Mouse (Mus musculus): ENCODE data around the gene Ece1. TPM values are rescaled to one million over a fixed set of nuclear protein-coding genes. Genes with fewer than 3 reads are reported as not detected.
A peak's percentile ranks its signal among the peaks of the same experiment; 100 is the strongest.

Ece1 gene
- total RNA-seq, 4 experiments from 2014 or later = 47.2 to 63.1 (median 53.9) TPM

- no peak for DNase-seq (ENCODE audit: low spot score in 2 of 2)
Observed at GRCm38 (mm10) chr4:137882663-137883062, 20.6 kb downstream of the Ece1 start.

DNA sequence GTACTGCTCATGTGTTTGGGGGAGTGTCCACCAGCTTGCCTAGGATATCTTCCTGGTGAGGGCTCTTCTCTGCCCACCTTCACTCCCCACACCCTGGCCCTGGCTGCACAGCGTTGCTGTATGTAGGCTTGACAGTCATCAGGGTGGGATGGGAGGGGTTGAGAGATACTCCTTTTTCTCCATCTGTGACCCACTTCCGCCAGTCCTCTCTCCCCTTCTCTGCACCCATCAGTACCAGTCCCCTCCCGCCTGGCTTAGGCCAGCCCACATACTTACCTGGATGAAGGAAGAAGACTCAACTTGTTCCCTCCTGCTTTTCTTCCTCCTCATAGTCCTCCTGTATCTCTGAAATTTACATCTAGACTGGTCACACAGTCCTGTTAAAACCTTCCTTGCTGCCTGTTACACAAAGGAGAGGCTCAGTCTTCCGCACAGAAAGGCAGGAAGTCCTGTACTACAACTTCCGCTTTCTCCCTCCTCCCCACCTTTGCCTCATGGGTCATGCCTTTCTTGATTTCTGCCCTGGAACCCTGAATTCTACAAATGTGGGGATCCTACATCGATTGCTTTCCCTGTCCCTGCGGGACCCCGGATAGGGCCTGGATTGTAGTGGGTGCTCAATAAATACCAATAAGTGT is 21.6 kb downstream of the Ece1 start:
- DNase-seq (ENCODE audit: low spot score in 2 of 2) = no peak

GRCm38 (mm10) chr4:137887337-137887992 is 25.4 kb downstream of the Ece1 start:
- DNase-seq (ENCODE audit: low spot score in 2 of 2) = no peak

DNA sequence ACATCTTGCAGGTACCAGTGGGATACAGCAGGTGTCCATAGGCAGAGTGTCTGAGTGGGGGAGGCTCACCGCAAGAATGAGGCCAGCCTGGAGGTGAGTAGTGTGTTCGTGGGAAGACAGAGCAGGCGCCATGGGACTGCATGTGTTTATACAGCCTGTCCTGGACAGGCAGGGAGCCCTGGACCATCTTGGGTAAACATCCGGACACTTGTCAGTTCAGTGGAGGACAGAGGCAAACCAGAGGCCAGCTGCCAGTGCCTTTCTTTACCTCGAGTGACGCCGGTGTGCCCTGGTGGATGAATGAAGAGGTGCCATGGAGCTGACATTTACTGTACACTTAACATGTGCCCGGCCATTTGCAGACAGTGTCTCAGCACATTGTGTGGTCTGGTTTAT is 26.0 kb downstream of the Ece1 start:
- DNase-seq (ENCODE audit: low spot score in 2 of 2) = no peak

DNA sequence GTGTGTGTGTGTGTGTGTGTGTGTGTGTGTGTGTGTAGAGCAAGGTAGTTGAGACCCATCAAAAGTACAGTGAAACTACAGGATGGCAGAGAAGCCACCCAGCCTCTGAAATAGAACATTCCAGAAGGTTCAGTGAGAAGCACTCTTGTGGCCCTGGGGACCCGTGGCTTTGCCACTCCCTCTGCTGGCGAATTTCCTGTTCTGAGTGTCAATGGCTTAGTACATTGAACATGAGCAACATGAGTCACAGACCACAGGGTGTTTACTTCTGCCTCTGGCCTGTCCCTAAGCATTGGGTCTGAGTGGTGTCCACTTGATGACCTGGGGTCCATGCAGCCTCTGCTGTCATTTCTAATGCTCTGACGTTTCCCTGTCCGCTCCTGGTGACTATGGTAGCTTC is 28.6 kb downstream of the Ece1 start:
- no peak for DNase-seq (ENCODE audit: low spot score in 2 of 2)

DNA sequence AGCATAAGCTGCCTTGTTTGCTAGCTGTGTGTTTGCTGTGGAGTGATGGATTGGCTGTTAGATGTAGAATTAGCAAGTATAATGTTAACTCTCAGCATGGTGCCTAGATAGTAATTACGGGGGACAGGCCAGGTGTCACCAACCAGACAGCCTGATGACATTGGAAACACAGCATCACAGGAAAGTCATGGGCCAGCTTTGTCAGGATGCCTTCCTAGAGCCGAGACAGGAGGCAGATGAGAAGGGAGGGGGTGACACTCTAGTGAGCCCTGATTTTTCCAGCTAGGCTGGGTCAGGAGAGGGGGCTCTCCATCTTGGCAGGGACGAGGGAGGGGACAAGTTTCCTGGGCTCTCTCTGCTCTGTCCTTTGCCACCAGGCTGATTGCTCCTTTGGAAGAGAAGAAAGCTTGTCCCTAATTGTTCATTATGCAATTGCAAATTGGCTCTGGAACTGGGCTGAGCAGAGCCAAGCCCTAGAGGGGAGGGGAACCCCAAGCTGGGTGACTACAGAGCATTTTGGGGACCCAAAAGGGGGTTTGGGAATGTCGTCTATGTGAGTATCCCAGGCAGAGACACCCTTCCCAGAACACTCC is 29.6 kb downstream of the Ece1 start:
- peak; percentile 38 to 60 for DNase-seq (ENCODE audit: low spot score in 2 of 2)

DNA sequence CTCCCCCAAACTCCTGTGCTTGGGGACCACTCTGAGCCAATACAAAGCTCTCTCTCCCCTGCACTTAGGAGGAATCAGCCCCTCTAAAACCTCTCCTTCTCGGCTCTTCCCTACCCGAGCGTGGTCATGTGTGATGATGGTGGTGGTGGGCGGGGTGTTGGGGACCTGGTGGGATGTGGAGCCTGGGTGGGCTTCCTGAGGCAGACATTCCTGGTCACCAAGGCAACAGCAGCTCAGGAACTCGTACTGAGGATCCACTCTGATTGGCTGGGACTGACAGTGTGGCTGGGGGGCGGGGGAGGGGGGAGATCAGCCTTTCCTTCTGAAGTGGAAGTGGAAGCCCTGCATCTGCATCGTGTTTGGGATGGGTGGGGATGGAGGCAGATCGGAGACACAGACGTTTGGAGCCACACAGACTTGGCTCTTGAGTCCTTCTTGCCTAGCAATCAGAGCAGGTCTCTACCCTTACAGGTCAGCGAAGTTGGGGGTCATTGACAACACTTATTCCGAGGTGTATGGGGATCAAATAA is 30.7 kb downstream of the Ece1 start:
- DNase-seq (ENCODE audit: low spot score in 2 of 2) = no peak

DNA sequence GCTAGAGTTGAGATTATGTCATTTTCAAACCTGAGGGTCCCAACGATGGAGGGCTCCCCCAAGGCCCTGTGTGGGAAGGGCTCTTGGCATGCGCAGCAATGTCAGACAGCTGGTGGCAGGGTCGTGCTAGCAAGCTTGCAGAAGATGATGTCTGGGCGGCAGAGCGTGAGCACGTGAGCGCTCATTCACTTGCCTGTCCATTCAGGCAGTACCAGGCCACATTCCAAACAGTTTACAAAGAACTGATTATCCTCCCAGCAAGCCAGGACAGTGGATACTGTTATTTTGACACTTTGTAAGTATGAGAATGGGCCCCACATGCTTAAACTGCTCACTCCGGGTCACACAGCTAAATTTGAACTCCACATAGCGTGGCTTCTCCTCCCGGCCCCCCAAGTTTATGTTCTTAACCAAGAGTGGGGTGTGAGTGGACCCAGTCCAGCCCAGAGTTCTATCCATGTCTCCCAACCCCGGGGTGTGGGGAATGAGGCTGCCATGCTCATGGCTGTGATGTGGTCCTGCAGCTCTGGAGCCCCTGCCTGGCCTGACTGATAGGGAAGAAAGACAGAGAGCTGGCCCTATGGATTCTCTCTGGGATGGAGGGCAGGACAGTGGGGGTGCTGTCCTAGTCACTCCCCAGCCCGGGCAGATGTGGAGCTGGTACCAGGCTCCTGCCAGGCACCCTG is 34.7 kb downstream of the Ece1 start:
- DNase-seq (ENCODE audit: low spot score in 2 of 2) = peak in 1 of 2 experiments; percentile 31

DNA sequence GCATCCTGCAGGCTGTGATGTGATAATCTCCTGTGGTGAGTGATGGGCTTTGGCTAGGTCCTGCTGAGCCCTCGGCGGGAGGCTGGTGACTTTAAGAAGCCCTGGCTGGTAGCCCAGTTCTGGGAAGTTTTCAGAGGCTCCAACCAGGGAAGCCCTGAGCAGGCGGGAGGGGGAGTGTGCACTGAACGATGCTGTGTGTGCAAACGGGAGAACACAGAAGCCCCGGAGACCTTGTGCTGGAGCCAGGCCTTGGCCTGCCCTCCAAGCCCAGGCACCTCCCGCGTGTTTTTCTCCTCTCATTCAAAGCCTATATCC is 35.2 kb downstream of the Ece1 start:
- peak; percentile 66 to 67 for DNase-seq (ENCODE audit: low spot score in 2 of 2)

DNA sequence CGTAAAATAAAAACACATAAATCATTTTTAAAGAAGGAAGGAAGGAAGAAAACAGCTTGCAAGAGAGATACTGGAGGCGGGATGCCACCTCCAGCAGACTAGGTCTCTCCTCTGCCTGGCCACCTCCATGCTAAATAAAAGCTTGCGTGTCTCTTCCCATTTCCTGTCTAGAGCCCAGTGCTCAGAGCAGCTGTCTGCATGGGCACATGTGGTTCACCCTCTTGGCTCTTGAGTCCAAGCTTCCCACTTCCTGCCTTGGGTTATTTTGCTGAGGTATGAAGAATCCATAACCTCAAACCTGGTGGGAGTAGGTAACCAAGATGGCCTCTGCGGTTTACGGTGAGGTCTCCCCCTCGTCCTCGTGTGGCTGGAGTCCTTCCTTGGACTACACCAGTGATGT is 36.5 kb downstream of the Ece1 start:
- no peak for DNase-seq (ENCODE audit: low spot score in 2 of 2)

DNA sequence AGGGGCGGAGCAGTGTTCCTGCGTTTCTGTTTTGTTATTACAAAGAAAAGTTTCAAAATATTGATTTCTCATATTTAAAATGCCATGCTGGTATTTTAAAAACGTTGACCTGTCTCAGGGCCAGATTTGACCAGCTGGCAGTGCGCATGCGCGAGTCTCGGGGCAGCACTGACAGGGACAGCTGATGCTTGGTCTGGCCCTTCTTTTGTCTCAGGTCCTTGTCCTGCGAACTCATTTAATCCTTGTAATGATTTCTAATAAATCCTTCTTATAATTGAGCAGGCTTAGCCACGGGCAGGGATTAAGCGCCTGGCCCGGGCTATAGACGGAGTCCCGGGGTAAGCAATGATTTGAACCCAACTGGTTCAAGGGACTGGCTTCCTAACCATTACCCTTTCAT is 40.2 kb downstream of the Ece1 start:
- DNase-seq (ENCODE audit: low spot score in 2 of 2) = no peak

- no peak for DNase-seq (ENCODE audit: low spot score in 2 of 2)
Observed at GRCm38 (mm10) chr4:137902873-137903272, 40.8 kb downstream of the Ece1 start.

- no peak for DNase-seq (ENCODE audit: low spot score in 2 of 2)
Observed at GRCm38 (mm10) chr4:137904956-137905551, 43.0 kb downstream of the Ece1 start.

DNA sequence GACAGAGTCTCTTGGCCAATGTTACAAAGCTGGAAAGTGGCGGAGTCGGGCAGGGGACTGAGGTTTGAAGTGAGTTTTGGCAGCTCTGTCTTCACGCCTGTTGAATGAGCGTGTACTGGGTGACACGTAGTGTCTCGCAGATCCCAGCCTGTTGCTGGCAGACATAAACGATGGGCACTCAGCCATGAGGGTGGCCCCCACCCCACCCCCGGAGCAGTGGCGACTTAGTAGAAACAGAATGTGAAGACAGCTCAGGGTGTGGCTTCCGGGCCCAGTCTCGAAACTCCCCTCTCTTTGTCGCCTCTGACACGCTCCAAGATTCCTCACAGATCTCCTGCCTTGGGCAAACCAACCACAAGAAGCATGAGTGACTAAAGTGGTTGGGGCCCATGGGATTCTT is 45.9 kb downstream of the Ece1 start:
- DNase-seq (ENCODE audit: low spot score in 2 of 2) = no peak

GRCm38 (mm10) chr4:137908489-137908888 is 46.5 kb downstream of the Ece1 start:
- no peak for DNase-seq (ENCODE audit: low spot score in 2 of 2)

DNA sequence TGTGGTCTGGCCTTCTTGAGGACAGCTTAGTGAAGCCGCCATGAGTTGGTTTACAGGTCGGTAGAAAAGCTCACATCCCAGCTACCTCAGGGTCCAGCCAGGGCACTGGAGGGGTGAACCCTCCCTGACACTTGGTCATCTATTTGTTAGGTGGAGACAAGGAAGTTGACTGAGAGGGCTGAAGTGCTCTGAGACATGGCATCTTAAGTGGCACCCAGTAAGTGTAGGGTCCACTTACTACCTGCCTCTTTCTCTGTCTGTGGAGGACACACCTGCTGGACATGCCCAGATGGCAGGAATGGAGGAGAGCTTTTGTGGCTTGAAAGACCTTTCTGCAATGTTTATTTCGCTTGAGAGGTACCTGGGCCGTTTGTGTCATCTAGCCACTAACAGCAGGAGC is 46.9 kb downstream of the Ece1 start:
- no peak for DNase-seq (ENCODE audit: low spot score in 2 of 2)

GRCm38 (mm10) chr4:137909471-137909870 is 47.4 kb downstream of the Ece1 start:
- no peak for DNase-seq (ENCODE audit: low spot score in 2 of 2)

- no peak for DNase-seq (ENCODE audit: low spot score in 2 of 2)
Observed at GRCm38 (mm10) chr4:137910382-137911009, 48.5 kb downstream of the Ece1 start.

DNA sequence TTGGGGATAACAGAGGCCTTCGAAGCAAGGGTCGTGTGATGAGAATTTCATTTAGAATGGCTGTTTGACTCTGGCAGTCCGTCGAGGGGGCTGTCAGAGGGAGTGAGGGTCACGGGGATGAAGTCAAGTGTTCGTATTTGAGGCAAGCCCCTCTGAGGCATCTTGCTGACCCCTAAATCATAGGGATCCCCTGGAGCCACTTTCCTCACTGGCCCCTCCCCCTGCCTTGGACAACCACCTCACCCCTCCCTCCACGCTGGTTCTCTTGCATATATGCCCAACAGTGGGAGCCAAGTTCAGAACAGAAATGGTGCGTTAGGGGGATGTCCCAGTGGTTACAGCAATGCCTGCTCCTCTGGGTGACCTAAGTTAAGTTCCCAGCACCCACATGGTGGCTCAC is 49.6 kb downstream of the Ece1 start:
- no peak for DNase-seq (ENCODE audit: low spot score in 2 of 2)

- DNase-seq (ENCODE audit: low spot score in 2 of 2) = no peak
Observed at GRCm38 (mm10) chr4:137912768-137913305, 50.8 kb downstream of the Ece1 start.

Measured in layer of hippocampus, adult 8-10 months (tissue).